Mouse (Mus musculus) forebrain, embryonic 11.5 days (tissue): Measurements from ENCODE around the gene Platr17. TPM values are rescaled to one million over a fixed set of nuclear protein-coding genes. Genes with fewer than 3 reads are reported as not detected.

Experiments used
- ATAC-seq: fragments of 200-750 bp; cut with Nextera tagmentation; replicated peaks from 2 replicates; pipeline ENCODE4 v1.8.0; 2017; ENCODE audit warnings: moderate TSS enrichment; ENCODE audit not compliant: low FRiP score
- DNase-seq: peaks from one replicate; pipeline ENCODE4 v3.0.0-alpha.2; 2017; ENCODE audit warnings: low spot score
- H3K27ac ChIP-seq: fragments of 300-500 bp; sonication (generic); 2 replicates; pipeline ENCODE4 v1.5.1; 2014; ENCODE audit warnings: low read depth, low read length
- H3K27me3 ChIP-seq: fragments of 300-500 bp; sonication (generic); 2 replicates; pipeline ENCODE4 v1.6.1; 2014; ENCODE audit warnings: mild to moderate bottlenecking, low read length, mixed read lengths; ENCODE audit not compliant: control insufficient read depth, insufficient read depth
- H3K36me3 ChIP-seq: fragments of 300-500 bp; sonication (generic); 2 replicates; pipeline ENCODE4 v1.6.1; 2014; ENCODE audit warnings: mild to moderate bottlenecking, low read length, moderate library complexity, mixed read lengths; ENCODE audit not compliant: control insufficient read depth, insufficient read depth
- H3K4me1 ChIP-seq: fragments of 300-500 bp; sonication (generic); replicated peaks from 2 replicates; pipeline ENCODE4 v1.6.1; 2014; ENCODE audit warnings: low read length, mixed read lengths; ENCODE audit not compliant: control insufficient read depth, insufficient read depth
- H3K4me2 ChIP-seq: fragments of 300-500 bp; sonication (generic); 2 replicates; pipeline ENCODE4 v1.6.1; 2014; ENCODE audit warnings: low read depth, mild to moderate bottlenecking, low read length, moderate library complexity, mixed read lengths; ENCODE audit not compliant: severe bottlenecking
- H3K4me3 ChIP-seq: fragments of 300-500 bp; sonication (generic); 2 replicates; pipeline ENCODE4 v1.5.1; 2014; ENCODE audit warnings: low read depth, low read length
- H3K9ac ChIP-seq: fragments of 300-500 bp; sonication (generic); 2 replicates; pipeline ENCODE4 v1.6.1; 2014; ENCODE audit warnings: low read length
- H3K9me3 ChIP-seq: fragments of 300-500 bp; sonication (generic); 2 replicates; pipeline ENCODE4 v1.6.1; 2016; ENCODE audit warnings: low read length, mixed read lengths; ENCODE audit not compliant: control insufficient read depth
- WGBS: fragments of 180-500 bp; shearing (Covaris S2); extraction: QIAGEN DNeasy Blood & Tissue Kit; methylation state at CpG from one replicate; pipeline ENCODE4 v1.1.7; 2014; 5-methylcytosine and 5-hydroxymethylcytosine counted together
- polyA plus RNA-seq: library from polyadenylated mRNA; unstranded; fragments of >200 nt; fragmentation: Nextera tagmentation; extraction: Ambion mirVana; gene quantifications from 2 replicates; pipeline ENCODE4 v1.2.1, GENCODE M21; 2014

Platr17 gene
- polyA plus RNA-seq, 1 experiment from 2014 or later = 0.24 TPM

GRCm38 (mm10) chr17:33915671-33916250 is 10.8 kb downstream of the Platr17 start, which contains the start of the genes Tapbp and Zbtb22:
Tapbp (plus strand) TSS chr17:33915899.
Zbtb22 (plus strand) TSS chr17:33915904.
- H3K36me3 ChIP-seq = peaks cover 14% of the 10 kb centered on the region
- H3K9ac ChIP-seq = peak within 1 kb of the TSS; percentile 64

GRCm38 (mm10) chr17:33916294-33916693 is 11.4 kb downstream of the Platr17 start:
- H3K9ac ChIP-seq = peak overlapping the region; percentile 64
- H3K4me2 ChIP-seq = peak overlapping the region; percentile 62
- no peaks in the 10 kb centered on the region for H3K27me3 ChIP-seq
- ATAC-seq (peak; percentile 29; the same call in 1 of the 2 replicates), DNase-seq (no peak)
- peaks cover 14% of the 10 kb centered on the region for H3K36me3 ChIP-seq
- H3K4me3 ChIP-seq = peak overlapping the region; percentile 58
- 2% methylated on average over 20 of the region's 20 CpGs for WGBS
- H3K27ac ChIP-seq = peak overlapping the region; percentile 70; the same call in 1 of the 2 replicates
- peaks cover 18% of the 10 kb centered on the region for H3K4me1 ChIP-seq
- H3K9me3 ChIP-seq = no peaks in the 10 kb centered on the region

More at GRCm38 (mm10) chr17:33915671-33916250, 10.8 kb downstream of the Platr17 start, which contains the start of the genes Tapbp and Zbtb22:
- Histone ChIP-seq H3K4me1 (peaks cover 18% of the 10 kb centered on the region), H3K27me3 (no peaks in the 10 kb centered on the region), H3K9me3 (no peaks in the 10 kb centered on the region), H3K4me3 (peak within 1 kb of the TSS; percentile 58), H3K4me2 (peak within 1 kb of the TSS; percentile 62), H3K27ac (peak within 1 kb of the TSS; percentile 70; the same call in 1 of the 2 replicates)
- ATAC-seq (peak; percentile 91), DNase-seq (peak; percentile 98)
- WGBS = under 1% methylated on average over 34 of the region's 34 CpGs

- Histone ChIP-seq H3K36me3 (peaks cover 12% of the 10 kb centered on the region), H3K27ac (no peak overlapping the region), H3K27me3 (no peaks in the 10 kb centered on the region), H3K9ac (no peak overlapping the region; the same call in 1 of the 2 replicates), H3K4me3 (peak overlapping the region; percentile 58), H3K4me2 (peak overlapping the region; percentile 62), H3K4me1 (peaks cover 17% of the 10 kb centered on the region), H3K9me3 (no peaks in the 10 kb centered on the region)
- DNase-seq (no peak), ATAC-seq (no peak)
- 75% methylated on average over 31 of the region's 31 CpGs for WGBS
Measured at GRCm38 (mm10) chr17:33916847-33917655, 12.1 kb downstream of the Platr17 start.

GRCm38 (mm10) chr17:33917656-33918292 is 12.8 kb downstream of the Platr17 start:
- H3K9me3 ChIP-seq = no peaks in the 10 kb centered on the region
- peaks cover 17% of the 10 kb centered on the region for H3K4me1 ChIP-seq
- peaks cover 9% of the 10 kb centered on the region for H3K36me3 ChIP-seq
- ATAC-seq = no peak
- H3K9ac ChIP-seq = no peak overlapping the region
- no peak overlapping the region for H3K4me2 ChIP-seq
- H3K27ac ChIP-seq = no peak overlapping the region
- H3K4me3 ChIP-seq = no peak overlapping the region
- WGBS = 85% methylated on average over 18 of the region's 18 CpGs
- DNase-seq = no peak
- H3K27me3 ChIP-seq = no peaks in the 10 kb centered on the region

- H3K4me1 ChIP-seq = peaks cover 17% of the 10 kb centered on the region
- peak overlapping the region; percentile 47 for H3K4me3 ChIP-seq
- no peaks in the 10 kb centered on the region for H3K9me3 ChIP-seq
- 60% methylated on average over 37 of the region's 37 CpGs for WGBS
- H3K27ac ChIP-seq = no peak overlapping the region
- H3K27me3 ChIP-seq = no peaks in the 10 kb centered on the region
- ATAC-seq = no peak
- peak overlapping the region; percentile 68; the same call in 1 of the 2 replicates for H3K9ac ChIP-seq
- peaks cover 5% of the 10 kb centered on the region for H3K36me3 ChIP-seq
- H3K4me2 ChIP-seq = peak overlapping the region; percentile 89
- DNase-seq = no peak
Measured at GRCm38 (mm10) chr17:33918293-33919203, 13.6 kb downstream of the Platr17 start.

- H3K4me3 ChIP-seq = peak overlapping the region; percentile 47
- H3K27ac ChIP-seq = 0 out of 2 replicates have a peak overlapping the region, but pooled peaks have one; percentile 6
- H3K27me3 ChIP-seq = no peaks in the 10 kb centered on the region
- peak overlapping the region; percentile 89 for H3K4me2 ChIP-seq
- DNase-seq (no peak), ATAC-seq (no peak; the same call in 1 of the 2 replicates)
- peak overlapping the region; percentile 68 for H3K9ac ChIP-seq
- WGBS = under 1% methylated on average over 52 of the region's 52 CpGs
- H3K36me3 ChIP-seq = no peaks in the 10 kb centered on the region
- peaks cover 17% of the 10 kb centered on the region for H3K4me1 ChIP-seq
- H3K9me3 ChIP-seq = no peaks in the 10 kb centered on the region
Measured at GRCm38 (mm10) chr17:33919351-33920281, 14.7 kb downstream of the Platr17 start.
